Mouse (Mus musculus) spleen, postnatal 10 days (tissue): Measurements from ENCODE around the gene Rac3.
"Not testable (repeated sequence)": the region's sequence is repeated elsewhere in the genome, so short reads cannot be mapped to it uniquely, and the experiment has no call there.

Source experiments
- DNase-seq, 2 experiments: peaks; one replicate each; pipeline ENCODE4 v3.0.0; 2021 to 2022; ENCODE audit warnings: low spot score in 2 of 2

Gene Rac3

GRCm38 (mm10) chr11:120721124-120722066, at the start of gene Rac3:
Gene Rac3 (plus strand): TSS chr11:120721470.
- peak in 1 of 2 experiments; percentile 65 for DNase-seq

- peak; percentile 97 to 98 for DNase-seq
Observed at GRCm38 (mm10) chr11:120672687-120673593, 48.3 kb upstream of the Rac3 start, which contains the start of gene Aspscr1. Gene Aspscr1 (plus strand): TSS chr11:120672973.

DNA sequence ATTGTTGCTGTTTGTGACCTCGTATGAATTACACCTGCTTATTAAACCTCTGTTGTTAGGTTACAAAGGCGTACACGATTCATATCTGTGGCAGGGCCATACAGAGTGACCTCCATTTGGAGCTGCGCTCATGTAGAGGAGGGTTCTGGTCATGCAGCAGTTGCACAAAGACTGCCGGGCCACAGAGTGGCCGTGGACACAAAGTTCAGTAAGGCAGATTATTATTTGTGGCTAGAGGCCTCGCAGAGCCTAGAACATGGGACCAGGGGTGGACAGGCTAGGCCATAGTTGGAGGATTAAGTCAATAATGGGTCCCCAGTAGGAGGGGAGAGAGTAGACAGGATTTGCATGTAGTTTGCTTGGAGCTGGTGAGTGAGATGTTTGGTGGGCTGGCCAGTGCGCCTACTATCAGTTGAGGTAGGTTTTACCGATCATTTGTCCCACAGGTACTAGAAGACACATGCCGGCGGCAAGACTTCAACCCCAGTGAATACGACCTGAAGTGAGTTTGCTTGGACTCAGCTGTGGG, 47.6 kb upstream of the Rac3 start:
- peak in 1 of 2 experiments; percentile 38 for DNase-seq

DNA sequence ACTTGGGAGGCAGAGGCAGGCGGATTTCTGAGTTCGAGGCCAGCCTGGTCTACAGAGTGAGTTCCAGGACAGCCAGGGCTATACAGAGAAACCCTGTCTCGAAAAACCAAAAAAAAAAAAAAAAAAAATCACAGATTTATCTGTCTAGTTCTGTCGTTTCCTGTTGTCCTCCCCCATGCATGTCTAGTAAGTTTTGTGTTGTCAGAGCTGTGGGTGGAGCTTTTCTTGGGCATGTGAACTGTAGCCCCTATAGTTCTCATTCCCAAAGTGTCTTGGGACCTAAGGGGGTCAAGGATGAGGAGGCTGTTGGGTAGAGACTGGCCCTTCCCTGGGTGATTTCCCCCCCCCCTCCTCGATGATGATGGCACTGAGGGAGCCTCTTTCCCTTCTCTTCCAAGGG, 45.4 kb upstream of the Rac3 start:
- not testable (repeated sequence) for DNase-seq

GRCm38 (mm10) chr11:120676951-120677350, 44.3 kb upstream of the Rac3 start:
- no peak for DNase-seq

- peak in 1 of 2 experiments; percentile 61 for DNase-seq
Observed at GRCm38 (mm10) chr11:120679909-120680308, 41.4 kb upstream of the Rac3 start.

- DNase-seq: no peak
Observed at GRCm38 (mm10) chr11:120682683-120683082, 38.6 kb upstream of the Rac3 start.

DNA sequence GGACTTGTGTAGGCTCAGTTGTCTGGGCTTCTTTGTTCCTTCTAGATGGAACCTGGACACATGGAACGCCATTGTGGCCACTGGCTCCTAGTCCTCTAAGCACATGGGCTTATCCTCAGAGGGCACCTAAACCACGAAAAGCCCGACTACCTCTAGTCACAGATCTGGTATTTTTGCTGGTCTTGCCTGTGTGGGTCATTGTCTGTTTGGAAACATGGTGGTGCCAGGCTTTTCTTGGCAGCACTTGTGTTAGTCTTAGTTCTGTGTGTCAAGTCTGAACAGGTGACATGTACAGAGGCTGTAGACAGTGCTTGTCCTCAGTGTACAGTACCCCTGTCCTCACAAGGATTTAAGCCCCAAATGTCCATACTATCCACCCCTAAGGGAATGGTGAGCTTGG, 37.7 kb upstream of the Rac3 start:
- no peak for DNase-seq

DNA sequence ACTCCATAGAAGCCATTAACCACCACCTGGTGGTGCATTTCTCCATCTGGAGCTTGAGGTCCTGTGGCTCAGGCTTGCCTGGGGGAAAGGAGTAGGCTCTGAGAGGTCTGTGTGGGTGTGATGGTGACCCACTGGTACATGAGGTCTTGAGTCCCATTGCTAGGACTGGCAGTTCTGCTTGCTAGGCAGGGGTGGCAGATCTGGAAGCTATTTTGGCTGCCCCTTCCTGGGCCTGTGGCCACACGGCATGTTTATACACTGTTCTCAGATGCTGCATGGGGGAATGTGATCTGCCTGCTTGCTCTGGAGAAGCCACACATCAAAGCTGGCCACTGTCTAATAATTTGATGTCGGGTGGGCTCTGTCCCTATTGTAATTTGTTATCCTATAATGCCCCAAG, 37.2 kb upstream of the Rac3 start:
- no peak for DNase-seq

- no peak for DNase-seq
Observed at GRCm38 (mm10) chr11:120684660-120685059, 36.6 kb upstream of the Rac3 start.

GRCm38 (mm10) chr11:120686650-120687272, 34.5 kb upstream of the Rac3 start:
- no peak for DNase-seq

- DNase-seq: no peak
Observed at GRCm38 (mm10) chr11:120689365-120689764, 31.9 kb upstream of the Rac3 start.

- no peak for DNase-seq
Observed at GRCm38 (mm10) chr11:120692471-120693011, 28.7 kb upstream of the Rac3 start.

GRCm38 (mm10) chr11:120693461-120693860, 27.8 kb upstream of the Rac3 start:
- DNase-seq: no peak

DNA sequence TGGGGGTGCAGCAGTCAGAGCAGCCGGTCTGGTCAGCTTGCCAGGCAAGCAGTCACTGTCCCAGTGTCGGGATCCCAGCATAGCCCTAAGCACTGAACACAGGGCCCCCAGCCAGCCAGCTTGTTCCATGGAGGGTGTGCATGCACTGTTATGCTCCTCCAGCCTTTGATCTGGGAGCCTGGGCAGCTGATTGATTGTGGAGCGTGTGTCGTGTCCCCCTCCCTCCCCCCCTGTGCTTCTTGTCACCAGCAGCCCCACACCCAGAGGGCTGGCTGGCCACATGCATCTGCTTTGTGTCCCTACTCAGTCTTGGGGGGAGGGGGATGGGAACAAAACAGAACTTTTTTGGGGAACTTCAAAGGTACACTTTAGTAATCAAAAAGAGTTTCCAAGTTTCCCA, 26.1 kb upstream of the Rac3 start:
- DNase-seq: no peak

- no peak for DNase-seq
Observed at GRCm38 (mm10) chr11:120695641-120696040, 25.6 kb upstream of the Rac3 start.

DNA sequence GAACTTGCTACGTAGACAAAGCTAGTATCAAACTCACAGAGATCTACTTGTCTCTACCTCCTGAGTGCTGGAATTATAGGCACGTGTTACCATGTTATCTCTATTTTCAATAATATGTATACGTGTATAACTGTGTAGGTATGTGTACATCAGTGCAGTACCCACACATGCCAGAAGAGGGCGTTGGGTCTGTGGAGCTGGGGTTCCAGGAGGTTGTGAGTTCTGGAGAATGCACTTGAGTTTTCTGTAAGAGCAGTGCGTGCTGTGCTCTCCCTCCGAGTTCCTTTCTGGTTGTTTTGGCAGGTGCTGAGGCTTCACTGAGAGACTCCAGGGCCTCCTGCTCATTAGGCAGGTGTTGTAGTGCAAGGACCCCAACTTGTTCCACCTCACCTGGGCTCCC, 24.7 kb upstream of the Rac3 start:
- DNase-seq: no peak

- no peak for DNase-seq
Observed at GRCm38 (mm10) chr11:120697741-120698140, 23.5 kb upstream of the Rac3 start.

DNA sequence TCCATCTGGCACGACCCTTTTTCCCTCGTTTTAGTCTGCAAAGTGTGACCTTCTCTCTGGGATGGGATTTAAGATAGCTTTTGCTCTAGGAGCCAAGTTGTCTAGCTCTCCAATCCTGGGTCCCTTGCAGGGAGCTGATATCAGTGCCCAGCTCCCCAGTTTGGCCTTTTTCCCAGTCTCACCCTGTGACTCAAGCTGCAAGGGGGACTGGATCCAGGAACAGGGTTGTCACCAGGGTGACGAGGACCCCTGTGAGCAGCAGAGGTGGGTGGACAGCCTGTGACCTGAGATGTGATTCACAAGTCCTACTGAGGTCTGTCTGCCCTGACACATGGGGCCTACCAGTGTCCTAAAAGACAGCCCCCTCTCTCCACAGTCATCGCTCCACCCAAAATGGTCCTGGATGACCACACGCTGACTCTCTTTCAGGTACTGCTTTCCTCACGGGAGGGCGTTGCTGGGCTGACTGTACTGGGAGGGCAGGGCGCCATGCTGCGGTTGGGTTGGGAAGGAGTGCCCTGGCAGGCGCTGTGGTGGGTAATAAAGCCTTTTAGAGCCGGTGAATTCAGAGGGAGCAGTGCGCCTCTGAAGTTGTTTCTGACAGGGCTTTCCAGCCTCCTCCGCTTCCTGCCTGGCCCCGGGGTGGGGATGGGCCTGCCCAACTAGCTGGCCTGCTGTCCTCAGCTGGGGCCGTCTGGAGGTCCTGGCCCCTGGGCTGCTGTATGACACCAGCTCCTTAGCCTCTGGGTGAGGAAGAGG, 17.4 kb upstream of the Rac3 start:
- no peak for DNase-seq

DNA sequence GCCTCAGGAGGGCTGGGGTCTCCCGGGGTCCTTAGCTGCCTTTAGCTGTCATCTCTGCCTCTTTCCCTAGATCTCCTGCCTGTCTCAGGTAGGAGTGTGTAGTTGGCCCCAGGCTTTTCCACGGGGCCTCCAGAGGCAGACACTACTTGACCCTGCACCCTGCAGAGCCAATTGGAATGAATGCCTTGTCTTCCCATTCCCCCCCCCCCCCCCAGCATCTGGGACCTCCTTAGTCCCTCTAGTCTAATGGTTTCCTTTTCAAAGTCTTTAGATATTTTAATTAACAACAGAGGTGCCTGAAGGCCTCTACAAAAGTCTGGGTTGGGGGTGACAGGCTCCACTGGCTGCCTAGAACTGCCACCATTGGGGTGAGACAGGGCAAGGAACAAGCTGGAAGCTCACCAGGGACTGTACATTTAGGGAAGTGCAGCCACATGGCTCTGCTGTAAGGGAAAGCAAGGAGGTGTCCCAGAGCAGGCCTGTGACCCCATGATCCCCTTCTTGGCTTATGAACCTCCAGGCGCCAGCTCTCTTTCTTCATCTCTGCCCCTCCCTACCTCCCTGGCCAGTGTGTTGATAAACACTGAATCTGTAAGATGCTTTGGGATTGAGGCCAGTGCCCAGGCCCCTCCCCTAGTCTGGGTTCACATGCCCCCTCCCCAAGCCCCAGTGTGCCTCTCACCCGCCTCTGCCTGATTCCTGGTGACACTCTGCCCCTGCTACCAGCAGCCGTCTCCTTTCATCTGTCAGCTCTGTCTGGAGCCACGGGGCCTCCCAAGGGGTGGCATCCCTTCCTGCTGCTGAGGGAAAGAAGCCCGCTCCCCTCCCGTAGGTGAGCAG, 16.6 kb upstream of the Rac3 start:
- DNase-seq: no peak
